27 mouse cellular contexts compared by ENCODE assay signal in the genomic region with DNA sequence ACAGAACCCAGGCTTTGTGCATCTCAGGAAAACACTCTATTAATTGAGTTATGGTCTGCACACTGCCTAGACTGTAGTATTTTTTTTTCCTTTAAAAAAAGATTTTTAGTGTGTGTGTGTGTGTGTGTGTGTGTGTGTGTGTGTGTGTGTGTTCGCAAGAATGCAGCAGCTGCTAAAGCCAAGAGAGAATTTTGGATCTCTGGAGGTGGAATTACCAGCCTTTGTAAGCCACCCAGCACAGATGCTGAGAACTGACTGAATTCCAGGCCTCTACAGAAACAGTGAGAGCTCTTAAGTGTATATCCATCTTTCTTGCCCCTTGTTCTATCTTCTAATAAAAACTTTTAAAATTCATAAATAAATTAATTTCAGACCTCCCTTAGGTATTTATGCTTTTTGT.
"Had no signal": no experiment of that assay in that cellular context is flagged by ENCODE, and none has a peak within 500 bp of the region (broad histone marks: within the 10 kb centered on the region; RNA-seq: fewer than 3 reads in every experiment).

No protein-coding gene starts in this region.

- H3K27me3 ChIP-seq: embryonic facial prominence, embryonic 13.5 days; embryonic facial prominence, embryonic 15.5 days; forebrain, embryonic 12.5 days; forebrain, embryonic 13.5 days; forebrain, embryonic 15.5 days had no signal

- H3K9ac ChIP-seq: embryonic facial prominence, embryonic 12.5 days; embryonic facial prominence, embryonic 13.5 days; embryonic facial prominence, embryonic 15.5 days; forebrain, embryonic 12.5 days; forebrain, embryonic 13.5 days; forebrain, embryonic 15.5 days; forebrain, postnatal 0 days had no signal

- H3K4me3 ChIP-seq: embryonic facial prominence, embryonic 12.5 days; embryonic facial prominence, embryonic 13.5 days; embryonic facial prominence, embryonic 15.5 days; erythroblast, embryonic 14.5 days; forebrain, embryonic 10.5 days; forebrain, embryonic 12.5 days; forebrain, embryonic 13.5 days; forebrain, embryonic 15.5 days; gastrocnemius, adult 2 months; heart, adult 2 months; heart, embryonic 10.5 days had no signal

- H3K27ac ChIP-seq: embryonic facial prominence, embryonic 12.5 days; embryonic facial prominence, embryonic 13.5 days; embryonic facial prominence, embryonic 15.5 days; forebrain, embryonic 12.5 days; forebrain, embryonic 13.5 days; forebrain, embryonic 15.5 days; gastrocnemius, adult 2 months; heart, adult 2 months; heart, embryonic 10.5 days had no signal

- ATAC-seq: forebrain, embryonic 13.5 days; forebrain, embryonic 14.5 days; forebrain, embryonic 15.5 days; forebrain, embryonic 16.5 days; forebrain, postnatal 0 days had no signal

- H3K36me3 ChIP-seq: embryonic facial prominence, embryonic 12.5 days; embryonic facial prominence, embryonic 13.5 days; embryonic facial prominence, embryonic 15.5 days; forebrain, embryonic 10.5 days; forebrain, embryonic 12.5 days; forebrain, embryonic 15.5 days; heart, embryonic 10.5 days had no signal

- H3K9me3 ChIP-seq: embryonic facial prominence, embryonic 12.5 days; embryonic facial prominence, embryonic 13.5 days; embryonic facial prominence, embryonic 15.5 days; forebrain, embryonic 10.5 days; forebrain, embryonic 12.5 days; forebrain, embryonic 13.5 days; forebrain, embryonic 15.5 days; heart, embryonic 10.5 days had no signal

- H3K4me1 ChIP-seq: forebrain, embryonic 12.5 days; forebrain, embryonic 13.5 days; forebrain, embryonic 15.5 days had no signal

- H3K4me2 ChIP-seq: embryonic facial prominence, embryonic 12.5 days; embryonic facial prominence, embryonic 13.5 days; embryonic facial prominence, embryonic 15.5 days; forebrain, embryonic 12.5 days; forebrain, embryonic 13.5 days; forebrain, embryonic 15.5 days had no signal

- DNase-seq: cerebellum, adult 8-10 months; cerebellum, adult 9-10 months; cerebellum, adult 9-11 months; cerebellum, postnatal 10 days; cerebellum, postnatal 14 days; cerebellum, postnatal 25 days; cerebellum, postnatal 36 days; embryo, embryonic 11 days; forebrain, postnatal 0 days; gastrocnemius, adult 2 months; gastrocnemius, postnatal 10 days; gastrocnemius, postnatal 14 days; gastrocnemius, postnatal 25 days; gastrocnemius, postnatal 36 days; heart, adult 18-20 months; heart, adult 2 months had no signal
